Comparison of ENCODE assay signal across 27 mouse cellular contexts in the genomic region with DNA sequence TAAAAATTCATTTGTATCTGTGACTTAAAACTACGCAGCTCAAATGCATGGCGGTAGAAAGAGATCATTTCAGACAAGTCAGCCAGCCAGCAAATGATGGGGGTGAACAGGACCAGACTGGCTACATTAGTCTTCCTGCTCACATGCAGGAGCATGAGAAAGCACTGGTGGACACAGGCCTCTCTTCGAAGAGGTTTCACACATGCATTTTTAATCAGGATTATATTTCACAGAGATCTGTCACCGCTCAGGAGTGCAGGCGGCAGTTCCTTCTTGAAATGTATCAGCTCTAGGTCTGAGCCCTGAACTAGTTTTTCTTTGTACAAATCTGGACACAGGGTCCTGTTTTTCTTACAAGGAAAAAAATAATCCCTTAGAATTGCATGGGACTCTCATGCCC.
DNase-seq lines count a peak whose midpoint lies in the region; ATAC-seq lines count a peak whose summit lies in the region.
"Had no signal": no experiment of that assay in that cellular context is flagged by ENCODE, and none has a peak within 500 bp of the region (broad histone marks: within the 10 kb centered on the region; RNA-seq: fewer than 3 reads in every experiment).

No protein-coding gene starts in this region.

- H3K4me2 ChIP-seq in midbrain, embryonic 12.5 days (replicated peaks), result no peak overlapping the region
- no peak overlapping the region for H3K4me2 ChIP-seq in midbrain, embryonic 15.5 days
- no peak overlapping the region for H3K4me2 ChIP-seq in limb, embryonic 11.5 days (ENCODE audit: low read depth, severe bottlenecking)
- H3K4me2 ChIP-seq: embryonic facial prominence, embryonic 15.5 days; heart, embryonic 12.5 days; hindbrain, embryonic 15.5 days; limb, embryonic 13.5 days; liver, embryonic 12.5 days had no signal

- H3K9ac ChIP-seq in midbrain, embryonic 12.5 days (replicated peaks), result no peak overlapping the region
- no peak overlapping the region for H3K9ac ChIP-seq in midbrain, embryonic 15.5 days
- H3K9ac ChIP-seq in limb, embryonic 11.5 days (ENCODE audit: low read length), result no peak overlapping the region
- H3K9ac ChIP-seq: embryonic facial prominence, embryonic 15.5 days; heart, embryonic 12.5 days; hindbrain, embryonic 15.5 days; limb, embryonic 13.5 days; liver, embryonic 12.5 days had no signal

- intact Hi-C loops in heart, postnatal 14 days (cut with DNase I), result no loop called here

- 66% methylated on average over 5 of the region's 5 CpGs for WGBS in midbrain, embryonic 12.5 days
- WGBS in midbrain, embryonic 15.5 days, result 56% methylated on average over 5 of the region's 5 CpGs
- 52% methylated on average over 5 of the region's 5 CpGs for WGBS in embryonic facial prominence, embryonic 10.5 days
- 58% methylated on average over 5 of the region's 5 CpGs for WGBS in limb, embryonic 11.5 days

- H3K4me1 ChIP-seq in midbrain, embryonic 12.5 days, result no peaks in the 10 kb centered on the region
- no peaks in the 10 kb centered on the region for H3K4me1 ChIP-seq in midbrain, embryonic 15.5 days
- peaks cover 11% of the 10 kb centered on the region for H3K4me1 ChIP-seq in embryonic facial prominence, embryonic 10.5 days
- no peaks in the 10 kb centered on the region for H3K4me1 ChIP-seq in limb, embryonic 11.5 days (ENCODE audit: control insufficient read depth, insufficient read depth, low read length)
- H3K4me1 ChIP-seq: embryonic facial prominence, embryonic 15.5 days; heart, embryonic 12.5 days; hindbrain, embryonic 15.5 days; limb, embryonic 13.5 days; liver, embryonic 12.5 days had no signal

- no peaks in the 10 kb centered on the region for H3K36me3 ChIP-seq in midbrain, embryonic 12.5 days
- H3K36me3 ChIP-seq in midbrain, embryonic 15.5 days (replicated peaks), result no peaks in the 10 kb centered on the region
- H3K36me3 ChIP-seq in embryonic facial prominence, embryonic 10.5 days (replicated peaks), result no peaks in the 10 kb centered on the region
- no peaks in the 10 kb centered on the region for H3K36me3 ChIP-seq in limb, embryonic 11.5 days (ENCODE audit: control insufficient read depth, insufficient read depth, low read length)
- H3K36me3 ChIP-seq: embryonic facial prominence, embryonic 15.5 days; heart, embryonic 12.5 days; hindbrain, embryonic 15.5 days; limb, embryonic 13.5 days; liver, embryonic 12.5 days had no signal

- peak; percentile 47; the same call in 1 of the 2 replicates for ATAC-seq in midbrain, embryonic 12.5 days (ENCODE audit: low FRiP score, low read depth)
- ATAC-seq in midbrain, embryonic 15.5 days (replicated peaks), result no peak
- ATAC-seq in limb, embryonic 11.5 days (ENCODE audit: insufficient number of reproducible peaks, low FRiP score, low TSS enrichment, low read depth), result no peak
- ATAC-seq: forebrain, embryonic 14.5 days; liver, embryonic 12.5 days had no signal

- no peaks in the 10 kb centered on the region for H3K9me3 ChIP-seq in midbrain, embryonic 12.5 days
- no peaks in the 10 kb centered on the region for H3K9me3 ChIP-seq in midbrain, embryonic 15.5 days
- no peaks in the 10 kb centered on the region for H3K9me3 ChIP-seq in embryonic facial prominence, embryonic 10.5 days
- no peaks in the 10 kb centered on the region for H3K9me3 ChIP-seq in limb, embryonic 11.5 days (ENCODE audit: control insufficient read depth, low read length)
- H3K9me3 ChIP-seq: embryonic facial prominence, embryonic 15.5 days; heart, embryonic 12.5 days; hindbrain, embryonic 15.5 days; limb, embryonic 13.5 days; liver, embryonic 12.5 days had no signal

- H3K27me3 ChIP-seq in midbrain, embryonic 12.5 days, result no peaks in the 10 kb centered on the region
- H3K27me3 ChIP-seq in midbrain, embryonic 15.5 days (replicated peaks), result no peaks in the 10 kb centered on the region
- no peaks in the 10 kb centered on the region for H3K27me3 ChIP-seq in embryonic facial prominence, embryonic 10.5 days (replicated peaks; ENCODE audit: low read depth, poor library complexity, severe bottlenecking)
- H3K27me3 ChIP-seq in limb, embryonic 11.5 days (ENCODE audit: control insufficient read depth, insufficient read depth, low read length), result no peaks in the 10 kb centered on the region
- H3K27me3 ChIP-seq: embryonic facial prominence, embryonic 15.5 days; heart, embryonic 12.5 days; hindbrain, embryonic 15.5 days; limb, embryonic 13.5 days; liver, embryonic 12.5 days had no signal

- no peak overlapping the region for H3K4me3 ChIP-seq in midbrain, embryonic 12.5 days
- H3K4me3 ChIP-seq in midbrain, embryonic 15.5 days, result no peak overlapping the region
- H3K4me3 ChIP-seq in embryonic facial prominence, embryonic 10.5 days, result no peak overlapping the region
- H3K4me3 ChIP-seq in limb, embryonic 11.5 days (ENCODE audit: low read depth, low read length), result no peak overlapping the region
- H3K4me3 ChIP-seq: embryonic facial prominence, embryonic 15.5 days; heart, embryonic 12.5 days; hindbrain, embryonic 15.5 days; limb, embryonic 13.5 days; liver, embryonic 12.5 days had no signal

- no peak overlapping the region for H3K27ac ChIP-seq in midbrain, embryonic 12.5 days (replicated peaks)
- no peak overlapping the region for H3K27ac ChIP-seq in midbrain, embryonic 15.5 days
- no peak overlapping the region for H3K27ac ChIP-seq in embryonic facial prominence, embryonic 10.5 days (replicated peaks)
- no peak overlapping the region for H3K27ac ChIP-seq in limb, embryonic 11.5 days (replicated peaks; ENCODE audit: low read depth, low read length)
- H3K27ac ChIP-seq: embryonic facial prominence, embryonic 15.5 days; hindbrain, embryonic 15.5 days; limb, embryonic 13.5 days; liver, embryonic 12.5 days; stomach, postnatal 0 days had no signal

- peak; percentile 39 for DNase-seq in embryo, embryonic 10.5 days (ENCODE audit: low spot score)
- DNase-seq in embryonic facial prominence, embryonic 10.5 days (ENCODE audit: low spot score), result peak; percentile 30
- peak; percentile 29 for DNase-seq in limb, embryonic 11.5 days (ENCODE audit: low spot score)
- no peak for DNase-seq in heart, postnatal 14 days
- no peak for DNase-seq in yolk sac, embryonic 10.5 days (ENCODE audit: low spot score)
- DNase-seq: adrenal gland, adult 2 months; cerebellum, adult 18-20 months; cerebellum, postnatal 25 days; gastrocnemius, postnatal 10 days; heart, adult 18-20 months; heart, postnatal 10 days; kidney, adult 2 months; kidney, postnatal 10 days; lung, adult 18-20 months; lung, postnatal 10 days; right cerebral cortex, postnatal 14 days; thymus, adult 2 months; thymus, postnatal 4 days had no signal

Comparison
In these comparisons a context has a peak if more than half of its experiments do, and no peak if none do; other contexts are left out.
1. DNase-seq: peak in embryo, embryonic 10.5 days (single experiment), embryonic facial prominence, embryonic 10.5 days (single experiment) and limb, embryonic 11.5 days (single experiment); none in heart, postnatal 14 days (0 of 2) and yolk sac, embryonic 10.5 days (single experiment).